Mouse (Mus musculus) heart, postnatal 0 days (tissue): Measurements from ENCODE around the gene Chrna4.

Experiments used
- CTCF ChIP-seq: IDR thresholded peaks from 2 replicates; pipeline ENCODE4 v1.5.1; 2016; ENCODE audit warnings: antibody characterized with exemption, control low read depth, low read depth
- EP300 ChIP-seq: IDR thresholded peaks from 2 replicates; pipeline ENCODE4 v1.6.1; 2016; ENCODE audit warnings: antibody characterized with exemption, low read depth

- no peak for TF ChIP-seq CTCF
- TF ChIP-seq EP300 = no peak
These were observed 46.8 kb upstream of the Chrna4 start for GRCm38 (mm10) chr2:181090123-181090522.
